Mouse (Mus musculus): ENCODE results near the gene Rap1b. TPM values are rescaled to one million over a fixed set of nuclear protein-coding genes. Genes with fewer than 3 reads are reported as not detected.

The Rap1b gene
- polyA plus RNA-seq, 1 experiment from 2014 or later, result 166 TPM

Other genes starting within 250 kb of the Rap1b start
- 5.9 and 7.1 TPM in 2 replicates for gene Cpm, start 216.5 kb downstream of the Rap1b start, polyA plus RNA-seq (2015; fragmentation: Nextera tagmentation; extraction: Ambion mirVana)
- 49.8 and 58.2 TPM in 2 replicates for gene Mdm2, start 135.3 kb downstream of the Rap1b start, polyA plus RNA-seq (2015; fragmentation: Nextera tagmentation; extraction: Ambion mirVana)
- gene Slc35e3, start 99.7 kb downstream of the Rap1b start, polyA plus RNA-seq (2015; fragmentation: Nextera tagmentation; extraction: Ambion mirVana), result 34.4 and 37.1 TPM in 2 replicates
- gene Nup107, start 53.3 kb downstream of the Rap1b start, polyA plus RNA-seq (2015; fragmentation: Nextera tagmentation; extraction: Ambion mirVana), result 33.7 and 34.7 TPM in 2 replicates

Data from midbrain, embryonic 15.5 days (tissue).